Mouse (Mus musculus) small intestine, adult 2 months (tissue): ENCODE measurements around the gene Shroom1. TPM values are rescaled to one million over a fixed set of nuclear protein-coding genes. Genes with fewer than 3 reads are reported as not detected.
"Not testable (repeated sequence)": the region's sequence is repeated elsewhere in the genome, so short reads cannot be mapped to it uniquely, and the experiment has no call there.

Experiments
- H3K27ac ChIP-seq: fragments of 200-500 bp; 2 replicates; pipeline ENCODE4 v1.5.1; 2012; ENCODE audit warnings: low read depth, low read length, control low read depth, inconsistent platforms; ENCODE audit not compliant: insufficient read depth
- H3K27me3 ChIP-seq: fragments of 200-500 bp; 2 replicates; pipeline ENCODE4 v1.6.1; 2012; ENCODE audit warnings: mild to moderate bottlenecking, moderate library complexity, low read length, inconsistent platforms; ENCODE audit not compliant: control insufficient read depth, insufficient read depth
- H3K36me3 ChIP-seq: fragments of 200-500 bp; 2 replicates; pipeline ENCODE4 v1.6.1; 2012; ENCODE audit warnings: mild to moderate bottlenecking, low read length, control low read depth, inconsistent platforms; ENCODE audit not compliant: control insufficient read depth, insufficient read depth
- H3K4me1 ChIP-seq: fragments of 200-500 bp; 2 replicates; pipeline ENCODE4 v1.6.1; 2012; ENCODE audit warnings: low read length, inconsistent platforms, mixed read lengths; ENCODE audit not compliant: control insufficient read depth, insufficient read depth, insufficient read length
- H3K4me3 ChIP-seq: fragments of 200-500 bp; 2 replicates; pipeline ENCODE4 v1.5.1; 2012; ENCODE audit warnings: low read depth, mild to moderate bottlenecking, control low read depth, inconsistent platforms, low read length, moderate library complexity
- CTCF ChIP-seq: fragments of 200-500 bp; IDR thresholded peaks from 2 replicates; pipeline ENCODE4 v1.5.1; 2012; ENCODE audit warnings: low read depth, mild to moderate bottlenecking, control low read depth, inconsistent platforms, low read length, moderate library complexity, mixed read lengths; ENCODE audit not compliant: insufficient replicate concordance, insufficient read length; ENCODE audit errors: extremely low read depth
- POLR2A ChIP-seq: fragments of 200-500 bp; IDR thresholded peaks from 2 replicates; pipeline ENCODE4 v1.6.1; 2012; ENCODE audit warnings: low read depth, mild to moderate bottlenecking, control low read depth, inconsistent platforms, low read length, moderate library complexity
- whole genome bisulfite sequencing: fragments of 180-500 bp; shearing (Covaris S2); methylation state at CpG from one replicate; pipeline ENCODE4 v1.1.7; 2018; 5-methylcytosine and 5-hydroxymethylcytosine counted together
- polyA plus RNA-seq: library from polyadenylated mRNA; depleted of rRNA; stranded (reverse); fragments of >200 nt; gene quantifications from 2 replicates; pipeline ENCODE4 v1.2.3, GENCODE M21; 2012

Gene Shroom1
- polyA plus RNA-seq, 1 experiment, result 2.6 TPM

GRCm38 (mm10) chr11:53425711-53426255 lies 31.2 kb upstream of the Shroom1 start:
- Histone ChIP-seq H3K36me3 (peaks cover 20% of the 10 kb centered on the region), H3K27ac (peak overlapping the region; percentile 57), H3K4me1 (peaks cover 34% of the 10 kb centered on the region), H3K27me3 (no peaks in the 10 kb centered on the region), H3K4me3 (no peak overlapping the region)
- 42% methylated on average over 6 of the region's 6 CpGs for WGBS
- TF ChIP-seq POLR2A (no peak), CTCF (no peak)

GRCm38 (mm10) chr11:53426914-53427313 lies 30.1 kb upstream of the Shroom1 start:
- Histone ChIP-seq H3K4me1 (peaks cover 36% of the 10 kb centered on the region), H3K36me3 (peaks cover 12% of the 10 kb centered on the region), H3K27ac (peak overlapping the region; percentile 100; the same call in 1 of the 2 replicates)
- not testable (repeated sequence) for H3K4me3 ChIP-seq, H3K27me3 ChIP-seq
- 90% methylated on average over 3 of the region's 3 CpGs for WGBS

- Histone ChIP-seq H3K27ac (peak overlapping the region; percentile 100), H3K36me3 (peaks cover 12% of the 10 kb centered on the region)
- WGBS, result 41% methylated on average over 3 of the region's 3 CpGs
Observed at GRCm38 (mm10) chr11:53427993-53428715, 28.9 kb upstream of the Shroom1 start.

GRCm38 (mm10) chr11:53428716-53429057 lies 28.3 kb upstream of the Shroom1 start:
- H3K36me3 ChIP-seq, result peaks cover 12% of the 10 kb centered on the region
- peaks cover 39% of the 10 kb centered on the region for H3K4me1 ChIP-seq
- H3K27ac ChIP-seq, result peak overlapping the region; percentile 100
- TF ChIP-seq CTCF, result 0 out of 2 replicates have a peak, but pooled peaks have one; percentile 5
- TF ChIP-seq POLR2A, result no peak
- no peaks in the 10 kb centered on the region for H3K27me3 ChIP-seq
- no peak overlapping the region for H3K4me3 ChIP-seq
- 86% methylated on average over 5 of the region's 5 CpGs for WGBS

More at GRCm38 (mm10) chr11:53427993-53428715, 28.9 kb upstream of the Shroom1 start:
- Histone ChIP-seq H3K4me1 (peaks cover 39% of the 10 kb centered on the region), H3K27me3 (no peaks in the 10 kb centered on the region), H3K4me3 (no peak overlapping the region)
- TF ChIP-seq POLR2A, result no peak
- TF ChIP-seq CTCF, result no peak

GRCm38 (mm10) chr11:53429182-53429581 lies 27.8 kb upstream of the Shroom1 start:
- H3K4me3 ChIP-seq, result peak overlapping the region; percentile 46
- peaks cover 36% of the 10 kb centered on the region for H3K4me1 ChIP-seq
- H3K27me3 ChIP-seq, result no peaks in the 10 kb centered on the region
- H3K36me3 ChIP-seq, result peaks cover 12% of the 10 kb centered on the region
- peak overlapping the region; percentile 100 for H3K27ac ChIP-seq
- TF ChIP-seq POLR2A, result no peak
- no peak for TF ChIP-seq CTCF

- under 1% methylated on average over 34 of the region's 34 CpGs for WGBS
- peaks cover 12% of the 10 kb centered on the region for H3K36me3 ChIP-seq
Observed at GRCm38 (mm10) chr11:53430300-53430669, 26.7 kb upstream of the Shroom1 start.

GRCm38 (mm10) chr11:53430670-53431346 lies 26.2 kb upstream of the Shroom1 start, which contains the start of the genes Uqcrq and Gdf9:
Gene Uqcrq (minus strand): TSS chr11:53430831.
Gene Gdf9 (plus strand): TSS chr11:53431023.
- H3K4me3 ChIP-seq, result peak within 1 kb of the TSS; percentile 96
- peaks cover 27% of the 10 kb centered on the region for H3K4me1 ChIP-seq
- peaks cover 12% of the 10 kb centered on the region for H3K36me3 ChIP-seq
- peak within 1 kb of the TSS; percentile 100 for H3K27ac ChIP-seq
- TF ChIP-seq CTCF (no peak), POLR2A (peak; percentile 82)
- H3K27me3 ChIP-seq, result no peaks in the 10 kb centered on the region
- under 1% methylated on average over 44 of the region's 44 CpGs for WGBS

More at GRCm38 (mm10) chr11:53430300-53430669, 26.7 kb upstream of the Shroom1 start:
- no peaks in the 10 kb centered on the region for H3K27me3 ChIP-seq
- TF ChIP-seq POLR2A (no peak), CTCF (no peak)
- peaks cover 31% of the 10 kb centered on the region for H3K4me1 ChIP-seq
- peak overlapping the region; percentile 100 for H3K27ac ChIP-seq
- peak overlapping the region; percentile 96 for H3K4me3 ChIP-seq
